Mouse (Mus musculus) embryonic facial prominence, embryonic 12.5 days (tissue): ENCODE results near the gene AK157302. TPM values are rescaled to one million over a fixed set of nuclear protein-coding genes. Genes with fewer than 3 reads are reported as not detected.
A peak's percentile ranks its signal among the peaks of the same experiment; 100 is the strongest.
"Not testable (repeated sequence)": the region's sequence is repeated elsewhere in the genome, so short reads cannot be mapped to it uniquely, and the experiment has no call there.

Experiments used
- ATAC-seq: fragments of 200-750 bp; cut with Nextera tagmentation; 2 replicates; pipeline ENCODE4 v1.8.0; 2017; ENCODE audit not compliant: insufficient number of reproducible peaks, insufficient read depth, low FRiP score, low TSS enrichment
- H3K27ac ChIP-seq: fragments of 300-500 bp; sonication (generic); 2 replicates; pipeline ENCODE4 v1.5.1; 2016; ENCODE audit warnings: mild to moderate bottlenecking
- H3K27me3 ChIP-seq: fragments of 300-500 bp; sonication (generic); 2 replicates; pipeline ENCODE4 v1.6.1; 2016; ENCODE audit warnings: mild to moderate bottlenecking, moderate library complexity
- H3K36me3 ChIP-seq: fragments of 300-500 bp; sonication (generic); 2 replicates; pipeline ENCODE4 v1.6.1; 2016; ENCODE audit warnings: mild to moderate bottlenecking
- H3K4me1 ChIP-seq: fragments of 300-500 bp; sonication (generic); 2 replicates; pipeline ENCODE4 v1.6.1; 2016
- H3K4me2 ChIP-seq: fragments of 300-500 bp; sonication (generic); replicated peaks from 2 replicates; pipeline ENCODE4 v1.6.1; 2016; ENCODE audit warnings: mild to moderate bottlenecking, moderate library complexity
- H3K4me3 ChIP-seq: fragments of 300-500 bp; sonication (generic); 2 replicates; pipeline ENCODE4 v1.5.1; 2016; ENCODE audit warnings: mild to moderate bottlenecking
- H3K9ac ChIP-seq: fragments of 300-500 bp; sonication (generic); 2 replicates; pipeline ENCODE4 v1.6.1; 2016; ENCODE audit warnings: mild to moderate bottlenecking, moderate library complexity
- H3K9me3 ChIP-seq: fragments of 300-500 bp; sonication (generic); 2 replicates; pipeline ENCODE4 v1.6.1; 2016; ENCODE audit warnings: mild to moderate bottlenecking, moderate library complexity
- WGBS: fragments of 180-500 bp; shearing (Covaris S2); methylation state at CpG from one replicate; pipeline ENCODE4 v1.1.7; 2016; 5-methylcytosine and 5-hydroxymethylcytosine counted together
- polyA plus RNA-seq: library from polyadenylated mRNA; unstranded; fragments of >200 nt; fragmentation: Nextera tagmentation; extraction: Ambion mirVana; gene quantifications from 2 replicates; pipeline ENCODE4 v1.2.1, GENCODE M21; 2016

AK157302 gene
- polyA plus RNA-seq, 1 experiment from 2014 or later, result 0.37 TPM

DNA sequence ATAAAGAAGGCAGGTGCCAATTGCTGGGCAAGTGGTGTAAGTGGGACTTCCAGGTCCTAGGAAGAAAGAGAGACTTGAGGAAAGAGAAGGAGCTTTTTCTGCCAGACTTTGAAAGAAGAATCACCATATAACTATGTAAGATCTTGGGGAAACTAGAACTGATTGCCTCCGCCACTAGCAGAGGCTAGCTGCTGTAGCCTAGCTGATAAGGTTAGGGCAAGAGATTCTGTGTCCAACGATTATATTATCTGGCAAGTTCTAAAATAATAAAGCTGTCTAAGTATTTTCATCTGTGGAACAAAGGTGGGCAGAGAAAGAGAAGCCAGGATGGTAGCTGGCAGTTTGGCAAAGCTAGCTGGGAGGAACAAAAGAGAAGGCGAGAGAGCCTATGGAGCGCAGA, 22.6 kb upstream of the AK157302 start:
- Histone ChIP-seq H3K9me3 (no peaks in the 10 kb centered on the region), H3K27ac (no peak overlapping the region), H3K27me3 (peaks cover 6% of the 10 kb centered on the region), H3K36me3 (no peaks in the 10 kb centered on the region), H3K4me3 (no peak overlapping the region), H3K4me2 (no peak overlapping the region), H3K4me1 (no peaks in the 10 kb centered on the region; the same call in 1 of the 2 replicates), H3K9ac (no peak overlapping the region)
- no peak for ATAC-seq
- 38% methylated on average over 4 of the region's 4 CpGs for WGBS

GRCm38 (mm10) chr13:21478759-21479670, 16.0 kb upstream of the AK157302 start, which contains the start of the genes Zkscan4 and Gm10065:
Gene Zkscan4, plus strand, starts transcription at chr13:21478907.
Gene Gm10065, minus strand, starts transcription at chr13:21479441.
- Histone ChIP-seq H3K9ac (peak within 1 kb of the TSS; percentile 60), H3K4me3 (peak within 1 kb of the TSS; percentile 53), H3K4me2 (peak within 1 kb of the TSS; percentile 59), H3K27ac (peak within 1 kb of the TSS; percentile 50; the same call in 1 of the 2 replicates)
- not testable (repeated sequence) for H3K9me3 ChIP-seq, H3K4me1 ChIP-seq, H3K36me3 ChIP-seq, H3K27me3 ChIP-seq
- 3% methylated on average over 31 of the region's 31 CpGs for WGBS
- ATAC-seq, result peak; percentile 41; the same call in 1 of the 2 replicates

GRCm38 (mm10) chr13:21486881-21487280, 8.1 kb upstream of the AK157302 start:
- H3K9me3 ChIP-seq, result no peaks in the 10 kb centered on the region
- peaks cover 8% of the 10 kb centered on the region for H3K36me3 ChIP-seq
- 88% methylated on average over 1 of the region's 1 CpGs for WGBS
- H3K4me1 ChIP-seq, result no peaks in the 10 kb centered on the region
- H3K4me3 ChIP-seq, result no peak overlapping the region
- no peak overlapping the region for H3K4me2 ChIP-seq
- no peaks in the 10 kb centered on the region for H3K27me3 ChIP-seq
- ATAC-seq, result no peak
- H3K9ac ChIP-seq, result no peak overlapping the region
- H3K27ac ChIP-seq, result no peak overlapping the region

- Histone ChIP-seq H3K27me3 (no peaks in the 10 kb centered on the region), H3K9me3 (no peaks in the 10 kb centered on the region), H3K36me3 (no peaks in the 10 kb centered on the region), H3K4me2 (no peak overlapping the region), H3K4me1 (no peaks in the 10 kb centered on the region), H3K9ac (no peak overlapping the region), H3K27ac (no peak overlapping the region), H3K4me3 (no peak overlapping the region)
- 91% methylated on average over 5 of the region's 5 CpGs for WGBS
- ATAC-seq, result no peak
Observed at GRCm38 (mm10) chr13:21492847-21493246, 2.2 kb upstream of the AK157302 start.

GRCm38 (mm10) chr13:21501182-21501581, 6.2 kb downstream of the AK157302 start, which contains the start of gene Gm11273:
Gene Gm11273, minus strand, starts transcription at chr13:21501418.
- ATAC-seq, H3K4me1 ChIP-seq, H3K4me2 ChIP-seq, H3K9ac ChIP-seq, H3K36me3 ChIP-seq, H3K27ac ChIP-seq, H3K4me3 ChIP-seq, H3K27me3 ChIP-seq, H3K9me3 ChIP-seq: not testable (repeated sequence)
- 92% methylated on average over 17 of the region's 17 CpGs for WGBS

DNA sequence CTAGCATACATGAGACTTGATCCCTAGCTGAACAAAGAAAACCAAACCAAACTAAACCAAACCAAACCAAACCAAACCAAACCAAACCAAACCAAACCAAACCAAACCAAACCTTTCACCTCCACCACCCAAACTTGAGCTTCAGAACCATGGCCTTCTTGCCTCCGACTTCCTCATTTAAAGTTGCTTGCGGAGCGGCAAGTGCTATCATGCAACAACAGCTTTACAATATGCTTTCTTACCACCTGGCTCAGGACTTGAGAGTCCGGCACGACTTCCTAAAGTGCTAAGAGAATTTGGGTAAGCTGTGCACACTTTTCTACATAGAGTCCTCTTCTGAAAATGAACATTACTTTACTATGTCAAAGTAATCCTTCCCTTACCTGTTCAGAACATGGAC, 7.3 kb downstream of the AK157302 start:
- ATAC-seq, result no peak
- no peaks in the 10 kb centered on the region for H3K9me3 ChIP-seq
- 84% methylated on average over 5 of the region's 5 CpGs for WGBS
- H3K27me3 ChIP-seq, result no peaks in the 10 kb centered on the region
- H3K9ac ChIP-seq, result no peak overlapping the region
- no peak overlapping the region for H3K27ac ChIP-seq
- no peak overlapping the region for H3K4me2 ChIP-seq
- no peaks in the 10 kb centered on the region for H3K4me1 ChIP-seq
- no peak overlapping the region for H3K4me3 ChIP-seq
- H3K36me3 ChIP-seq, result no peaks in the 10 kb centered on the region

DNA sequence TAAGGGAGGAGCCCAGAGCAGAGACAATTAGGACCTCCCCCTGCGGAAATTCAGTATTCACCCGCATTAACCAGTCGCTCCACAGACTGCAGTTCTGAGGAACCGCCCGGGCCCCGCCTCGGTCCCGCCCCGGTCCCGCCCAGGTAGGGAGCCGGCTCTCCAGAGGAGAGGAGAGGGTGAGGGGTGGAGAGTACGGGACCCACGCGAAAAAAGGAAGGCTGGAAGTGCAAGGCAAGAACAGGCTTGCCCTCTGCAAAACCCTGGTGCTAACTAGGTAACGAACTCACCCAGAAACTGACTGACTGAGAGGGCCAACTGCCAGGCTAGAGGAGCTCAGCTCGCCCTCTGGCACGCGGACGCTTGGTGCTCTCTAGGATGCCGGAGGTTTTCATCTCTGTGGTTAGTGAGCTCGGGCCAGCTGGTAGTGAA, 11.2 kb downstream of the AK157302 start:
- Histone ChIP-seq H3K27me3 (no peaks in the 10 kb centered on the region), H3K4me1 (no peaks in the 10 kb centered on the region), H3K27ac (peak overlapping the region; percentile 84), H3K4me3 (peak overlapping the region; percentile 56), H3K9me3 (no peaks in the 10 kb centered on the region), H3K36me3 (no peaks in the 10 kb centered on the region), H3K9ac (peak overlapping the region; percentile 46; the same call in 1 of the 2 replicates), H3K4me2 (peak overlapping the region; percentile 51)
- peak; percentile 100 for ATAC-seq
- under 1% methylated on average over 21 of the region's 21 CpGs for WGBS

DNA sequence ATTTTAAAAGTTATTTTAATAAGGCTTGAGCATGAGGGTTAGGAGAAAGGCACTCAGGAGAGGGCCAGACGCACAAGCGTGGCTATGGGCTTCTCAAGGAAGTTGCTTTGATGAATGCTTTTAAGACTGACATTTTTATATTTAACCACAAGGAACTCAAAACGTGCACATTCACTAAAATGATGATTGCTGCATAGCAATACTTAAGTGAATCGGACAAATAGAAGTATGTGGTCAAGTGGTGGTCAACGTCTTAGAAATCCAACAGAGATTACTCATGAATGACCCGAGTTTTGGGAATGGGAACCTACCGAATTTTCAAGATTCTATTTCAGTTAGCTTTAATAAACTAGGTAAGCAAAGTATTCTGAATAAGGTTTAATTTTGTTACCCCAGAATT, 35.1 kb downstream of the AK157302 start:
- Histone ChIP-seq H3K27me3 (no peaks in the 10 kb centered on the region), H3K4me1 (peaks cover 6% of the 10 kb centered on the region; the same call in 1 of the 2 replicates), H3K9ac (no peak overlapping the region), H3K9me3 (no peaks in the 10 kb centered on the region), H3K36me3 (peaks cover 15% of the 10 kb centered on the region), H3K4me3 (peak overlapping the region; percentile 92), H3K4me2 (peak overlapping the region; percentile 54), H3K27ac (no peak overlapping the region)
- WGBS, result 49% methylated on average over 7 of the region's 7 CpGs
- no peak for ATAC-seq

DNA sequence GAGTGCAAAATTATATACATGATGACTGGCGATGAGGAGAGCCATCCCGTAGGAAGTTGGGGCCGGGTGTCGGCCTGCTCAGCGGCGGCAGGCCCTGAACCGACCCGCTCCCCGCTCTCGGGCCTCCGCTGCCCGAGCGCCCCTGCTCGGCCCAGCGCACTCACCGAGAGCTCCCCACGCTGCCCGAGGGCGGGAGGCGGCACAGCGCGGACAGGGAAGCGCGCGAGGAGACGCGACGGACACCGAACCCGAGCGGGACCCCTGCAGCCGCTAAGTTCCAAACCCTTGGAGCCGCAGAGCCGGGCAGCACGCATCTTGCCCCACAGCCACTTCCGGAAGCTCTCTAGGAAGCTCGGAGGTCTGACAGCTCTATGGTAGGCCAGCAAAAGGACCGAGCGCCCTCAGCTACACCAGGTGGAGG, 35.8 kb downstream of the AK157302 start, which contains the start of gene Zkscan8:
Zkscan8 (minus strand) TSS at position 340 of the 421 bp plus-strand sequence.
- under 1% methylated on average over 39 of the region's 39 CpGs for WGBS
- H3K27ac ChIP-seq, result peak within 1 kb of the TSS; percentile 96

DNA sequence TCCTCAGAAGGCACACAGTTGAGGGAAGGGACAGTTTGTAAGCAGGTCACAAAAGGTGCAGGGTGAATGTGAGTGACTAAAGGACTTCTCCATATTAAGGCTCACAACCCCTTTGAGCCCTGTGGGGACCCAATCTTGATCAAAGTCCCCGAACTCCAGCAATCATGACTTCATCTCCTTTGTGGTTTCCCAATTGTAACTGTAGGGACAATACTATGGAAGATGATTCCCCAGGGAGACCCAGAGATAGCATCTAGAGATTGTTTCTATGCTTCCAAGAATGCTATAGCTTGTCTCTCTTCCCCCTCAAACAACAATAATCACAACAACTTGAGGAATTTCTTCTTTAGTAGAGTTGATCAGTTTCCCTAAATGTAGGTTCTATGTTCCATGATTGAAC, 47.7 kb downstream of the AK157302 start, which contains the start of gene Olfr1366:
Olfr1366 (minus strand) TSS at position 101 of the 400 bp plus-strand sequence.
- Histone ChIP-seq H3K27ac (no peak within 1 kb of the TSS), H3K36me3 (no peaks in the 10 kb centered on the region), H3K9ac (no peak within 1 kb of the TSS), H3K9me3 (no peaks in the 10 kb centered on the region), H3K27me3 (no peaks in the 10 kb centered on the region), H3K4me1 (no peaks in the 10 kb centered on the region), H3K4me3 (no peak within 1 kb of the TSS), H3K4me2 (no peak within 1 kb of the TSS)
- no peak for ATAC-seq
- WGBS, result 83% methylated on average over 1 of the region's 1 CpGs

More for the DNA sequence above, 35.8 kb downstream of the AK157302 start, which contains the start of gene Zkscan8:
- Histone ChIP-seq H3K4me2 (peak within 1 kb of the TSS; percentile 54), H3K9me3 (no peaks in the 10 kb centered on the region), H3K36me3 (peaks cover 11% of the 10 kb centered on the region), H3K4me1 (peaks cover 6% of the 10 kb centered on the region; the same call in 1 of the 2 replicates), H3K4me3 (peak within 1 kb of the TSS; percentile 92), H3K9ac (peak within 1 kb of the TSS; percentile 94), H3K27me3 (no peaks in the 10 kb centered on the region)
- peak; percentile 96 for ATAC-seq
